Mouse (Mus musculus) liver, postnatal 0 days (tissue): ENCODE results near the gene Ddb1.

Source experiments
- CTCF ChIP-seq: sonication (generic); IDR thresholded peaks from 2 replicates; pipeline ENCODE4 v1.5.1; 2016; ENCODE audit warnings: antibody characterized with exemption, low read depth
- EP300 ChIP-seq: IDR thresholded peaks from 2 replicates; pipeline ENCODE4 v1.6.1; 2016; ENCODE audit warnings: antibody characterized with exemption, low read depth, mild to moderate bottlenecking

GRCm38 (mm10) chr19:10661919-10662318 lies 56.8 kb downstream of the Ddb1 start:
- TF ChIP-seq EP300 (peak; percentile 89), CTCF (no peak)
